Mouse (Mus musculus): Measurements from ENCODE around the gene Cela3b.
"Not testable (repeated sequence)": the region's sequence is repeated elsewhere in the genome, so short reads cannot be mapped to it uniquely, and the experiment has no call there.

The Cela3b gene

GRCm38 (mm10) chr4:137414936-137415335 is 15.4 kb downstream of the Cela3b start:
- DNase-seq (ENCODE audit: low read depth): no peak

GRCm38 (mm10) chr4:137412185-137412709 is 18.1 kb downstream of the Cela3b start:
- DNase-seq (ENCODE audit: low read depth): not testable (repeated sequence)

DNA sequence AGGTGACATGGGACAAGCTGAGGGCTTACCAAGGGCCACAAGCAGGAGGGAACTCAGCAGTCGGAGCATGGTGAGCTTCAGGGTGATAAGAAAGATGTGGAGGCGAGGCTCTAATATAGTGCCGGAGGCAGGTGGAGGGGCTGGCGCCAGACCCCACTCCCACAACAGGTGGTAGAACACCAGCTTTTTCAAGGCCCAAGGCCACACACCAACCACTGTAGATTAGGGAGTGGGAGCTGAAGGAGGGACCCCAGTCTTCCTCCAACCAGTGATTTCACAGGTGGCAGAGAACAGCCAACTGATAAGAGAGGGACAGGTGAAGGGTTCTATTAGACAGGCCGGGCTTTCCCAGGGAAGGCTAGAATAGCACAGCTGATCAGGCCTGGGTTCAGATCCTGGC is 20.6 kb downstream of the Cela3b start, which contains the start of gene Cela3a:
TSS of gene Cela3a (minus strand) at position 101 of the 400 bp plus-strand sequence.
- DNase-seq (ENCODE audit: low read depth): no peak

DNA sequence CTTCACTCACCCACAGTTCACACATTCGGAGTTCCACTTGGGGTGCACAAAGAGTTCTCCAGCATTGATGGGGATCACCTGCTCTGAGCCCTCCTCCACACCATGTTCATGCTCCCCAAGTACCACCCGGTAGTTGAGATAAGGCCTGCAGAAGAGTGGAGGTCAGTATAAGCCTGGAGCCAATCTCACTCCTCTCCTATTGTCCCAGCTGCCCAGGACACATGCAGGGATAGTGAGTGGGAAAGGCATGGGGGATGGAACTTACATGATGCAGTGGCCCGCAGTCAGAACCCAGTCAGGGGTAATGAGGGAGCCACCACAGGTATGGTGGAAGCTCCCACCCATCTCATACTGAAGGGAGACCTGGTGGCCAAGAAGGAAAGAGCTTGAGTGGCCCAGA is 24.8 kb downstream of the Cela3b start:
- DNase-seq (ENCODE audit: low read depth): no peak

DNA sequence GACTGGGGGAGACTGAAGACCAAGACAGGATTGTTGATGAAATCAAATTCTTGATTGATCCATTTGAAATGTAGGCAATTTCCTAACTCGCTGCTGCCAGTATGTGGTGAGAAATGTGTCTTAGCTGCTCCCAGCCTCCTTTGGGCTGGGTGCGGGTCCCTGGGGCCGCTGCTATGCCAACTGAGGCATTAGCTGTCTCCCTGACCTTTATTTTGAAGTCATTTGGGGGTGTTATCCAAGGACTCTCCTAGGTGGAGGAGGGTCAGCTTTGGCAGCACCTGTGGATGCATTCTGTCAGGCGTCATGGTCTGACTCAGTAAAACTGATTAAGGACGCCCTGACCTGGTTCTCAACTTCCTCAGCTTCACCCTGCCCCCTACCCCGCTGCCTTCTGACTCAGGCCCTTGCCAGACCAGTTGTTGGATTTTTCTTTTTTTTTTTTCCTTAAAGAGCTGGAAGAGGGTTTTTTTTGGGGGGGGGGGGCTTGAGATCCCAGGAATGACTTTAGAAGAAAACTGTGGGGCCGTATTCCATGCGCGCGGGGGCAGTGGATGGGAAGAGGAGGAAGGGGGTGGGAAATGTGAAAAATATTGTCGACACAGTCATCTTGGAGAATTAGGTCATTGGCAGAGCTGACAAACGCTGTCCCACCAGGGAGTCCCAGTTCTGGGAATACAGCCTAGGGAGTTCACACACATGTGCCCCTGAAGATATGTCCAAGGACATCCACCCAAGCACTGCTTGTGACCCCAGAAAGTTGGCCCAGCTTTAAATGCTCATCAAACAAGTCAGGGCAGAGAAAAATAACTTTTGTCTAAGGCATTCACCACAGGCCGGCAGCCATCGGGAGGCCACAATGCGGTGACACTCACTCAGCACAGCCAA is 33.5 kb downstream of the Cela3b start:
- peak; percentile 68 for DNase-seq (ENCODE audit: low read depth)

DNA sequence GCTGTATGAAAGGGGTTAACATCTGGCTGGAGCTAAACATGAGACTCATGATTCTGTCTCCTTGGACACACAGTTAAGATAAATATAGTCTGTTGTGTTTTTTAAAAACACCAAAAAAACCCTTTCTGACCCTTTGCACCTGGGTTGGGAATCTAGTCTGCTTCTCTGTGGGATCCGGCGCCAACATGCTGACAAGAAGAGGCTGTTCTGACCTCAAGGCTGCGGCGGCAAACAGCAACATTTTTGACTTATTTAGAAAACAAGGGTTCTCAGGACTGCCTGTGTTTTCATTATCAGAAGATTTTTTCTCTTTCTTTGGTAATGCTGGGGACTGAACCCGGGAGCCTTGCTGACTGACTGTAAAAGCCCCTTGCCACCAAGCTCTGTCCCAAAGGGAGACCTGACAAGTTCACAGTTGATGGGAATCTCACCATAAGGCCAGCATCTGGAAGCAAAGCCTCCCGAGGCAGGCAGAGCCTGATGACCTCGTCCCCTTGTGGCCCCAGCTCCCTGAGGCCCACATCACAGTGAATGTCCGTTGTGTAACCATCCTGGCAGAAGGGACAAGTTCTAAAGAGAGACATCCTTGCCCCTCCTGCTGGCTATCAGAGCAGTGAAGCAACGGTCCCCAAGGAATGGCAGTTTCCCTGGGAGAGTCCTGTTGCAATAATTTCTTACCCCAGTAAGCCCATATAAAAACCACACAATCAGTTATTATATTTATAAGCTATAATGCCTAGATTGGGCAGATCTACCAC is 36.8 kb downstream of the Cela3b start:
- DNase-seq (ENCODE audit: low read depth): peak; percentile 32

DNA sequence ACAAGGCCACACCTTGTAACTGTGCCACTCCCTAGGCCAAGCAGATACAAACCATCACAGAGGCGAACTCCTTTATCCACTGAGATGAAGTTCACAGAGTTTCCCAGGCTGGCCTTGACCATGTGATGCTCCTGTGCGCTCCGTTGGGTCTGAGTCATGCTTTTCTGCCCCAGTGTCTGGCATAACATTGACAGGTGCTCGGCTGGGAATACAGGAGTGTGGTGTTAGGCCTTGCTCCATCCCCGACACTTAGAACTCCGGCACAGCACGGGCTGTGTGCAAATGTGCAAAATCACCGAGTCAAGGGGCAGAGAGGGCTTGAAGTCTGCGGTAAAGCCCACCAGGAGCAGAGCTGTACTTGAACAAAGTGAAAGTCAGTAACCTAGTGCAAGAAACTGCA is 37.5 kb downstream of the Cela3b start:
- no peak for DNase-seq (ENCODE audit: low read depth)

GRCm38 (mm10) chr4:137391287-137391686 is 39.1 kb downstream of the Cela3b start:
- DNase-seq (ENCODE audit: low read depth): peak; percentile 38

GRCm38 (mm10) chr4:137390196-137390595 is 40.1 kb downstream of the Cela3b start:
- no peak for DNase-seq (ENCODE audit: low read depth)

DNA sequence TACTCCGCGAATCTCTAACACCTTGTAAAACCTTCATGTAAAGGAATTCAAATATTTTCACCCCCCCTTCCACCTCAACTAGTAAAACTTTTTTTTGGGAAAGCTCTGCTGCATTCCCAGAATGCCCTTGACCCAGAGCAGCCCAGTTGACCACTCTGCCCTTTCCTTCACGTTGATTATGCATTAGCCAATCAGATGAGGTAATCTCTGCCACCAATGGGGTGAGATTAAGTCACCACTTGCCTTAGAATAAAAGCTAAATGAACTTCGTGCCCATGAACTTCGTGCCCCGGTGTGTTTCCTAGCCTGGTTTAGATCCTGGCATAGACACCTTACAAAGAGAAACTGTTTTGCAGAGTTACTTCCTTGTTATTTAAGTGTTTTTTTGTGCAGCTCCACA is 41.4 kb downstream of the Cela3b start:
- DNase-seq (ENCODE audit: low read depth): peak; percentile 33

- peak; percentile 90 for DNase-seq (ENCODE audit: low read depth)
Measured at GRCm38 (mm10) chr4:137388059-137388794, 42.1 kb downstream of the Cela3b start.

GRCm38 (mm10) chr4:137387482-137388058 is 42.8 kb downstream of the Cela3b start:
- no peak for DNase-seq (ENCODE audit: low read depth)

DNA sequence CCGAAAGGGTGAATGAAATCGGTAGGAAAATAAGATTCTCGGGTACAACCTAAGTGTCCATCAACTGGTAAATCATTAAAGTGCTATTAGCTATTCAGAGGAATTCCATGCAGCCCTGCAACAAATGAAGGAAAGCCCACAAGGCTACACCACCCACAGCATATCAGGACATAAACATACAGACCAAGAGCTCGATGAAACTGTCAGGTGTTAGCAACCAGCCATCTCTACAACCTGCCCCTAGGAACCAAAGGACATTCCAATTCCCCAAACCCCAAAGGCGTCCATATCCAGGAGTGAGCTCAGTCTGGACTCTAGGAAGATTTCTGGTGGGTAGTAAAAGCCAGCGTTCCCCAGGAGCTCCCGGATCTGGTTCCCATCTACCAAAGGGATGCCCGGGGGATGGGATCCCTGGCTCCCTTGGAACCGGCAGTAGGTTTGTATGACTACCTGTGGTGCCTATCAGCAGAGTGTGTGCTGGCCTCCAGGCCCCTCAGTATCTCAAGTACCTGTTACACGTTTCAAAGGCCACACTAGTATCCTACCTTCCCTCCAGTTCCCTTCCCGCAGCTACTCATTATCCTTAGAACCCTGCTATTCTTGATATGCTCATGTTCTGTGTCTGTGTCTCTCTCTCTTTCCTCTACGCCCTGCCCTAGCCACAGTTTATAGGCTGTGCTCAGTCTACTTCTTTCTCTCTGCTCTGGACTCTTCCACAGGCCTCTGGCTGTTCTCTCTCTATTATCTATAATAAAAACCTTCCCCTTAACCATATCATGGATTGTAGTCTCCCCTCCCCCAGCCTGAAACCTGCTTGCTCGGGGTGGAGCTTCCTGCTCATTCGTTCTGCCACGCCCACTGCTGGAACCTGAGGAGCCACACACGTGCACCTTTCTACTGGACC is 49.4 kb downstream of the Cela3b start:
- no peak for DNase-seq (ENCODE audit: low read depth)

- no peak for DNase-seq (ENCODE audit: low read depth)
Measured at GRCm38 (mm10) chr4:137379713-137380255, 50.6 kb downstream of the Cela3b start.

- DNase-seq (ENCODE audit: low read depth): no peak
Measured at GRCm38 (mm10) chr4:137379085-137379484, 51.3 kb downstream of the Cela3b start.

GRCm38 (mm10) chr4:137377526-137378304 is 52.6 kb downstream of the Cela3b start:
- no peak for DNase-seq (ENCODE audit: low read depth)

DNA sequence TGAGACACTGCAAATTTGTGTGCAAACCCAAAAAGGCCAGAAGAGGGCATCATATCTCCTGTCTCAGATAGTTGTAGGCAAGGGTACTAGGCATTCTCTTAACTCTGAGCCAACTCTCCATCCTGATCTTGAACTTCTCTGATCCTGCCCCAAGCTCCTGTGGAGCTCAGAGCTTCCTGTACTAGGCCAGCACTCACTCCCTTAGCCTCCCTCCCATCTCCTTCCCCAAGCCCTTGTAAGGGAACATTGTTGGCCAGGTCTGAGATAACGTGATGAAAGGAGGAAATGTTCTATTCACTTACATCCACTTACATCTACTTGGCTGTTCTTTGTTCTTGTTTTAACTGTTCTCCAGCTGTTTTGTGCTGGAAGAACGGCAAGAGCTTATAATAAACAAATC is 53.6 kb downstream of the Cela3b start:
- no peak for DNase-seq (ENCODE audit: low read depth)

- DNase-seq (ENCODE audit: low read depth): peak; percentile 19
Measured at GRCm38 (mm10) chr4:137375314-137376278, 54.7 kb downstream of the Cela3b start.
